Mouse (Mus musculus) olfactory bulb, adult 2 months (tissue): ENCODE results near the gene Agpat3. TPM values are rescaled to one million over a fixed set of nuclear protein-coding genes. Genes with fewer than 3 reads are reported as not detected.

Experiments
- H3K27ac ChIP-seq: fragments of 200-500 bp; 2 replicates; pipeline ENCODE4 v1.5.1; 2012; ENCODE audit warnings: low read depth, low read length; ENCODE audit not compliant: insufficient read depth
- H3K4me1 ChIP-seq: fragments of 200-500 bp; 2 replicates; pipeline ENCODE4 v1.6.1; 2012; ENCODE audit warnings: low read length; ENCODE audit not compliant: control insufficient read depth, insufficient read depth
- H3K4me3 ChIP-seq: fragments of 200-500 bp; 2 replicates; pipeline ENCODE4 v1.5.1; 2012; ENCODE audit warnings: mild to moderate bottlenecking, low read depth, low read length, moderate library complexity; ENCODE audit not compliant: insufficient read depth
- CTCF ChIP-seq: fragments of 200-500 bp; IDR thresholded peaks from 2 replicates; pipeline ENCODE4 v1.5.1; 2012; ENCODE audit warnings: low read depth, mild to moderate bottlenecking, low read length, moderate library complexity; ENCODE audit not compliant: insufficient read depth
- POLR2A ChIP-seq: fragments of 200-500 bp; IDR thresholded peaks from 2 replicates; pipeline ENCODE4 v1.6.1; 2012; ENCODE audit warnings: mild to moderate bottlenecking, low read depth, low read length, moderate library complexity; ENCODE audit not compliant: insufficient read depth
- WGBS: fragments of 180-500 bp; shearing (Covaris S2); methylation state at CpG from one replicate; pipeline ENCODE4 v1.1.7; 2018; 5-methylcytosine and 5-hydroxymethylcytosine counted together
- polyA plus RNA-seq: library from polyadenylated mRNA; stranded (reverse); fragments of >200 nt; gene quantifications from 2 replicates; pipeline ENCODE4 v1.2.4, GENCODE M21; 2012; ENCODE audit warnings: low replicate concordance; ENCODE audit not compliant: missing spikeins, insufficient read depth, insufficient read length

Gene Agpat3
- polyA plus RNA-seq, 1 experiment = not detected

GRCm38 (mm10) chr10:78227875-78228559 lies 124.3 kb downstream of the Agpat3 start:
- Histone ChIP-seq H3K4me1 (peaks cover 11% of the 10 kb centered on the region), H3K4me3 (no peak overlapping the region), H3K27ac (0 out of 2 replicates have a peak overlapping the region, but pooled peaks have one; percentile 60)
- TF ChIP-seq POLR2A = no peak
- TF ChIP-seq CTCF = no peak
- WGBS = 49% methylated on average over 8 of the region's 8 CpGs

DNA sequence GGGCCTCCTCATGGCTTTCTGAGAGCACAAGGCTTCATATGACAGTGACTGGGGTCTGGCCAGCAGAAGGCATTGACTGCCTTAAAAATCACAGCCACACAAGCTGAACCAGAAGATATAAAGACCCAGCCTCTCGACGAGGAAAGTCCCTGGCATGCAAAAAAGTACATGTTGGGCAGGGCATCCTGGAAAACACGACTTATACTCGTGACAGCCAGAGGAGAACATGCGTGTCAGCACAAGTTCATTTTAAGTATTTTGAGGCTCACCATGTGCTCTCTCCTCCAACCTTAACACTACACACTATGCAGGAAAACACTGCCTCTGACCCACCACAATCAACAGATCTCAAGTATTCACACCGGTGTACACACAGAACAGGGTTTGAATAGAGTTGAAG lies 128.2 kb downstream of the Agpat3 start:
- Histone ChIP-seq H3K4me1 (peaks cover 9% of the 10 kb centered on the region), H3K27ac (no peak overlapping the region), H3K4me3 (no peak overlapping the region)
- TF ChIP-seq POLR2A (no peak), CTCF (no peak)
- 86% methylated on average over 6 of the region's 6 CpGs for WGBS

DNA sequence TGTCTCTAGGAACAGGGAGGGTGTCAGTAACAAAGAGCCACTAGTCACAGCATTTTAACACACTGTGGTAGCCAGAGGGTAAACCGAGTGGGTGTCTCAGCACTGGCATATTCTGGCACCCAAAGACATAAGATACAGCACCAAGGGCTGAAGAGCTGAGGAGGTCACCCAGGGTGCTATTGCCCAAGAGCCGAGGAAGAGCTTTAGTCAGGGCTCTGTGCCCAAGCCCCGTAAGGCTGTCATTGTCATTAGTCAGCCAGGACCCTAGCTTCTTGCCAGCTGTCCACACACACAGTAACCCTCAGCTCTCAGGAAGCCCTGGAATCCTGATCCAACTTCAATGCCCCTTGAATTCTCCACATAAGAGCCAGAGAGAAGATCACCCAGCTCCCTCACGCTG lies 129.4 kb downstream of the Agpat3 start:
- H3K27ac ChIP-seq = 0 out of 2 replicates have a peak overlapping the region, but pooled peaks have one; percentile 18
- 43% methylated on average over 4 of the region's 4 CpGs for WGBS
- no peak for TF ChIP-seq CTCF
- no peak for TF ChIP-seq POLR2A

DNA sequence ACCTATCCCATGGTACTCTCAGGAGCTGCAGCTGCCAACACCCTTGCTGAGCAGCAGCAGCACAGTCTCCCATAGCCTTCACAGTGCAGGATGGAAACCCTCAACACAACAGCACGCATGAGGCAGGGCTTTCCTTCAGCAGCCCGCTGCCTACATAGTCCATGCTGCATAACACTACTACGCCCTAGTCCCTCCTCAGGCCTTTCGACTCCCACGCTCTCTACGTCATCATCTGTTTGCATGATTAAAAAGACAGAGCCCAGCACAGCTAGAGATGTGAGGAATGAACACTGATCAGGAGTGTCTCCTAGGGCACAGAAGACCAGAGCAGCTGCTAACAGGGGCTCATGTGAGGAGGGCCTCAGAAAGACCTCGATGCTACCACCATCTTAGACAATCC lies 131.0 kb downstream of the Agpat3 start:
- no peak overlapping the region for H3K27ac ChIP-seq
- peaks cover 7% of the 10 kb centered on the region for H3K4me1 ChIP-seq
- H3K4me3 ChIP-seq = no peak overlapping the region
- TF ChIP-seq POLR2A = no peak
- 75% methylated on average over 7 of the region's 7 CpGs for WGBS

More for the DNA sequence above, 129.4 kb downstream of the Agpat3 start:
- Histone ChIP-seq H3K4me1 (peaks cover 7% of the 10 kb centered on the region), H3K4me3 (no peak overlapping the region)

- Histone ChIP-seq H3K27ac (no peak overlapping the region), H3K4me3 (no peak overlapping the region), H3K4me1 (peaks cover 7% of the 10 kb centered on the region)
- no peak for TF ChIP-seq POLR2A
- no peak for TF ChIP-seq CTCF
- 82% methylated on average over 1 of the region's 1 CpGs for WGBS
These were observed 132.8 kb downstream of the Agpat3 start for GRCm38 (mm10) chr10:78219528-78219927.

Other genes starting within 250 kb of the Agpat3 start
- not detected in 2 replicates for gene D10Jhu81e, start 182.7 kb downstream of the Agpat3 start, polyA plus RNA-seq
- gene Pwp2, start 167.3 kb downstream of the Agpat3 start, polyA plus RNA-seq = not detected in 2 replicates
- 121 TPM in 1 of 2 replicates, not detected in the other for gene Trappc10, start 107.8 kb downstream of the Agpat3 start, polyA plus RNA-seq
- gene Rrp1, start 60.6 kb upstream of the Agpat3 start, polyA plus RNA-seq = 444 TPM in 1 of 2 replicates, not detected in the other
- gene Cstb, start 73.2 kb upstream of the Agpat3 start, polyA plus RNA-seq = 1,067 TPM in 1 of 2 replicates, not detected in the other
- gene Pdxk, start 112.5 kb upstream of the Agpat3 start, polyA plus RNA-seq = not detected in 2 replicates
- gene Olfr1358, start 164.9 kb upstream of the Agpat3 start, polyA plus RNA-seq = not detected in 2 replicates
- gene Ilvbl, start 221.9 kb upstream of the Agpat3 start, polyA plus RNA-seq = not detected in 2 replicates
- not detected in 2 replicates for gene Syde1, start 239.5 kb upstream of the Agpat3 start, polyA plus RNA-seq